Mouse (Mus musculus): ENCODE results near the gene Fbf1. TPM values are rescaled to one million over a fixed set of nuclear protein-coding genes. Genes with fewer than 3 reads are reported as not detected.

Gene Fbf1
- total RNA-seq, 2 experiments from 2014 or later, result 6.0 to 6.1 TPM

GRCm38 (mm10) chr11:116186360-116186759, 18.4 kb upstream of the Fbf1 start:
- ATAC-seq (replicated peaks; ENCODE audit: low FRiP score, poor library complexity, severe bottlenecking), result no peak

- no peak for ATAC-seq (replicated peaks; ENCODE audit: low FRiP score, poor library complexity, severe bottlenecking)
These were observed 17.9 kb upstream of the Fbf1 start for GRCm38 (mm10) chr11:116185836-116186235.

GRCm38 (mm10) chr11:116178411-116179121, 10.6 kb upstream of the Fbf1 start:
- no peak for ATAC-seq (replicated peaks; ENCODE audit: low FRiP score, poor library complexity, severe bottlenecking)

GRCm38 (mm10) chr11:116176010-116176409, 8.0 kb upstream of the Fbf1 start:
- no peak for ATAC-seq (replicated peaks; ENCODE audit: low FRiP score, poor library complexity, severe bottlenecking)

GRCm38 (mm10) chr11:116174775-116175448, 6.9 kb upstream of the Fbf1 start:
- no peak for ATAC-seq (replicated peaks; ENCODE audit: low FRiP score, poor library complexity, severe bottlenecking)

- ATAC-seq (replicated peaks; ENCODE audit: low FRiP score, poor library complexity, severe bottlenecking), result no peak
These were observed 4.0 kb upstream of the Fbf1 start for GRCm38 (mm10) chr11:116171959-116172358.

GRCm38 (mm10) chr11:116170003-116170800, 2.2 kb upstream of the Fbf1 start:
- ATAC-seq (replicated peaks; ENCODE audit: low FRiP score, poor library complexity, severe bottlenecking), result no peak

- no peak for ATAC-seq (replicated peaks; ENCODE audit: low FRiP score, poor library complexity, severe bottlenecking)
These were observed 1.2 kb upstream of the Fbf1 start for GRCm38 (mm10) chr11:116169214-116169613.

- 0 out of 2 replicates have a peak, but pooled peaks have one; percentile 2 for ATAC-seq (replicated peaks; ENCODE audit: low FRiP score, poor library complexity, severe bottlenecking)
These were observed 734 bp downstream of the Fbf1 start for GRCm38 (mm10) chr11:116167232-116167631.

- no peak for ATAC-seq (replicated peaks; ENCODE audit: low FRiP score, poor library complexity, severe bottlenecking)
These were observed 5.0 kb downstream of the Fbf1 start for GRCm38 (mm10) chr11:116163002-116163401.

- ATAC-seq (replicated peaks; ENCODE audit: low FRiP score, poor library complexity, severe bottlenecking), result no peak
These were observed 5.8 kb downstream of the Fbf1 start for GRCm38 (mm10) chr11:116162146-116162545.

- ATAC-seq (replicated peaks; ENCODE audit: low FRiP score, poor library complexity, severe bottlenecking), result no peak
These were observed 6.7 kb downstream of the Fbf1 start for GRCm38 (mm10) chr11:116161312-116161711.

GRCm38 (mm10) chr11:116150960-116151359, 17.0 kb downstream of the Fbf1 start:
- ATAC-seq (replicated peaks; ENCODE audit: low FRiP score, poor library complexity, severe bottlenecking), result peak; percentile 81

- no peak for ATAC-seq (replicated peaks; ENCODE audit: low FRiP score, poor library complexity, severe bottlenecking)
These were observed 18.6 kb downstream of the Fbf1 start for GRCm38 (mm10) chr11:116149341-116149740.

GRCm38 (mm10) chr11:116148761-116149221, 19.2 kb downstream of the Fbf1 start:
- no peak for ATAC-seq (replicated peaks; ENCODE audit: low FRiP score, poor library complexity, severe bottlenecking)

- ATAC-seq (replicated peaks; ENCODE audit: low FRiP score, poor library complexity, severe bottlenecking), result no peak
These were observed 21.5 kb downstream of the Fbf1 start for GRCm38 (mm10) chr11:116146294-116146985.

- no peak for ATAC-seq (replicated peaks; ENCODE audit: low FRiP score, poor library complexity, severe bottlenecking)
These were observed 22.3 kb downstream of the Fbf1 start for GRCm38 (mm10) chr11:116145481-116146293.

GRCm38 (mm10) chr11:116143468-116143867, 24.5 kb downstream of the Fbf1 start:
- peak; percentile 22 for ATAC-seq (replicated peaks; ENCODE audit: low FRiP score, poor library complexity, severe bottlenecking)

Data from erythroblast, adult 5-6 weeks (primary cell).